Mouse (Mus musculus) MN1 (cell line): Measurements from ENCODE around the gene Slc22a17.

Source experiments
- DNase-seq: peaks from one replicate; pipeline ENCODE4 v3.0.0-alpha.2; 2016; ENCODE audit warnings: low spot score

The Slc22a17 gene

GRCm38 (mm10) chr14:54939434-54940175 is 26.7 kb upstream of the Slc22a17 start:
- DNase-seq = peak; percentile 68

- DNase-seq = no peak
Measured at GRCm38 (mm10) chr14:54938431-54939219, 25.7 kb upstream of the Slc22a17 start.

GRCm38 (mm10) chr14:54937361-54938182 is 24.6 kb upstream of the Slc22a17 start:
- DNase-seq = no peak

GRCm38 (mm10) chr14:54936831-54937160 is 23.9 kb upstream of the Slc22a17 start:
- no peak for DNase-seq

- DNase-seq = peak; percentile 43
Measured at GRCm38 (mm10) chr14:54935904-54936830, 23.2 kb upstream of the Slc22a17 start, which contains the start of gene Cmtm5. TSS of gene Cmtm5 (plus strand) at chr14:54936261.

- peak; percentile 42 for DNase-seq
Measured at GRCm38 (mm10) chr14:54932645-54933150, 19.8 kb upstream of the Slc22a17 start, which contains the start of gene Il25. TSS of gene Il25 (plus strand) at chr14:54932695.

GRCm38 (mm10) chr14:54930431-54930830 is 17.5 kb upstream of the Slc22a17 start:
- no peak for DNase-seq

GRCm38 (mm10) chr14:54929801-54930200 is 16.9 kb upstream of the Slc22a17 start:
- no peak for DNase-seq

- no peak for DNase-seq
Measured at GRCm38 (mm10) chr14:54927296-54927695, 14.4 kb upstream of the Slc22a17 start.

GRCm38 (mm10) chr14:54926401-54927158 is 13.6 kb upstream of the Slc22a17 start:
- peak; percentile 73 for DNase-seq

- DNase-seq = peak; percentile 59
Measured at GRCm38 (mm10) chr14:54925349-54926342, 12.7 kb upstream of the Slc22a17 start, which contains the start of gene Efs. TSS of gene Efs (minus strand) at chr14:54926126.

GRCm38 (mm10) chr14:54924641-54925348 is 11.9 kb upstream of the Slc22a17 start:
- DNase-seq = peak; percentile 86

GRCm38 (mm10) chr14:54920076-54920685 is 7.2 kb upstream of the Slc22a17 start:
- no peak for DNase-seq

GRCm38 (mm10) chr14:54913343-54913742 is 411 bp upstream of the Slc22a17 start:
- no peak for DNase-seq

- no peak for DNase-seq
Measured at GRCm38 (mm10) chr14:54912109-54912850, 652 bp downstream of the Slc22a17 start.

GRCm38 (mm10) chr14:54908682-54909081 is 4.2 kb downstream of the Slc22a17 start:
- DNase-seq = no peak

- DNase-seq = no peak
Measured at GRCm38 (mm10) chr14:54903641-54904040, 9.3 kb downstream of the Slc22a17 start.
